Mouse (Mus musculus) embryonic facial prominence, embryonic 12.5 days (tissue): ENCODE measurements around the gene Tfap2e. TPM values are rescaled to one million over a fixed set of nuclear protein-coding genes. Genes with fewer than 3 reads are reported as not detected.

Experiments
- ATAC-seq: fragments of 200-750 bp; cut with Nextera tagmentation; 2 replicates; pipeline ENCODE4 v1.8.0; 2017; ENCODE audit not compliant: insufficient number of reproducible peaks, insufficient read depth, low FRiP score, low TSS enrichment
- H3K27ac ChIP-seq: fragments of 300-500 bp; sonication (generic); 2 replicates; pipeline ENCODE4 v1.5.1; 2016; ENCODE audit warnings: mild to moderate bottlenecking
- H3K27me3 ChIP-seq: fragments of 300-500 bp; sonication (generic); 2 replicates; pipeline ENCODE4 v1.6.1; 2016; ENCODE audit warnings: mild to moderate bottlenecking, moderate library complexity
- H3K36me3 ChIP-seq: fragments of 300-500 bp; sonication (generic); 2 replicates; pipeline ENCODE4 v1.6.1; 2016; ENCODE audit warnings: mild to moderate bottlenecking
- H3K4me1 ChIP-seq: fragments of 300-500 bp; sonication (generic); 2 replicates; pipeline ENCODE4 v1.6.1; 2016
- H3K4me2 ChIP-seq: fragments of 300-500 bp; sonication (generic); replicated peaks from 2 replicates; pipeline ENCODE4 v1.6.1; 2016; ENCODE audit warnings: mild to moderate bottlenecking, moderate library complexity
- H3K4me3 ChIP-seq: fragments of 300-500 bp; sonication (generic); 2 replicates; pipeline ENCODE4 v1.5.1; 2016; ENCODE audit warnings: mild to moderate bottlenecking
- H3K9ac ChIP-seq: fragments of 300-500 bp; sonication (generic); 2 replicates; pipeline ENCODE4 v1.6.1; 2016; ENCODE audit warnings: mild to moderate bottlenecking, moderate library complexity
- H3K9me3 ChIP-seq: fragments of 300-500 bp; sonication (generic); 2 replicates; pipeline ENCODE4 v1.6.1; 2016; ENCODE audit warnings: mild to moderate bottlenecking, moderate library complexity
- WGBS: fragments of 180-500 bp; shearing (Covaris S2); methylation state at CpG from one replicate; pipeline ENCODE4 v1.1.7; 2016; 5-methylcytosine and 5-hydroxymethylcytosine counted together
- polyA plus RNA-seq: library from polyadenylated mRNA; unstranded; fragments of >200 nt; fragmentation: Nextera tagmentation; extraction: Ambion mirVana; gene quantifications from 2 replicates; pipeline ENCODE4 v1.2.1, GENCODE M21; 2016

Tfap2e gene
- polyA plus RNA-seq, 1 experiment from 2014 or later: not detected

- Histone ChIP-seq H3K9me3 (no peaks in the 10 kb centered on the region), H3K27me3 (no peaks in the 10 kb centered on the region), H3K36me3 (peaks cover 25% of the 10 kb centered on the region), H3K9ac (no peak overlapping the region), H3K4me2 (no peak overlapping the region), H3K4me1 (peaks cover 10% of the 10 kb centered on the region), H3K4me3 (no peak overlapping the region), H3K27ac (no peak overlapping the region)
- no peak for ATAC-seq
- 89% methylated on average over 5 of the region's 5 CpGs for WGBS
These were observed 53.7 kb downstream of the Tfap2e start for GRCm38 (mm10) chr4:126682298-126682697.

DNA sequence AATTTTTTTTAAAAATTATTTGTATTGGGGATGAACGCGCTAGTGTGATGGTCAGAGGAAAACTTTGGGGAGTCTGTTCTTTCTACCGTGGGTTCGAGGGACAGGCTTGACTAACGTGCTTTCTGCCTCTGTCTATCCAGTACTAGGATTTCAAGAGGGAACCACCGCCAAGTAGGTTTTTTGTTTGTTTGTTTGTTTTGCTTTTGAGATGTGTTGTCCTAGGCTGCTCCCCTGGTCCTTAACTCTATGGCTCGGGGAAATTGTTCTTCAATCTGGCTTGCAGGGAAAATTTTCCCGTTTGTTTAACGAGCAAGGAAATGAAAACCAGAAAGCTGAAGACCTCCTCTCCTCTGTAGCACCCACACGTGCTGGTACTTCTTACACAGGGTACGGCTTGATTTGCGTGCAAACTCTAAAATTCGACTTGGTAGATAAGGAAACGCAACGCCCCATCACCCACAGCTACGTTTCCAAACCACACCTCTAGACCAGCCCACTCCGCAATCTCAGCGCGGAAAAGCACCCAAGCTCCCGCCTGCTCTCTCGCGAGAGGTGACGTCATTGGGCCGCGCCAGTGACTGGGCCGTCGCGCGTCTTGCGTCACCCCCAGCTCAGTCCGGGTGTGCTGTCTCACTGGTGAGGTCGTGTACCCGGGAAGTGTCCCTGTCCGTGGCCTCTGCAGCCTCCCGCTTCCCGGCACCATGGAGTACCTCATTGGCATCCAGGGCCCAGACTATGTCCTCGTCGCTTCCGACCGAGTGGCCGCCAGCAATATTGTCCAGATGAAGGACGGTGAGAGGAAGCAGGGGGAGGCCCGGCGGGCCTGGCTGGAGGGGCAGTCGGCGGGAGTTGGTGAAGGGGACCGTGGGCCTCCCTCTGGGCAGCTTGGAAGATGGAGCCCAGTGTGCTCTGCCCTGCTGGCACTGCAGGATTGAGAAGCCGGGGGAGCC, 58.7 kb downstream of the Tfap2e start, which contains the start of gene Psmb2:
Psmb2 (plus strand) TSS at position 577 of the 950 bp plus-strand sequence.
- Histone ChIP-seq H3K27me3 (no peaks in the 10 kb centered on the region), H3K9me3 (no peaks in the 10 kb centered on the region), H3K4me2 (peak within 1 kb of the TSS; percentile 92), H3K27ac (peak within 1 kb of the TSS; percentile 82), H3K4me3 (peak within 1 kb of the TSS; percentile 100), H3K9ac (peak within 1 kb of the TSS; percentile 99), H3K4me1 (peaks cover 10% of the 10 kb centered on the region), H3K36me3 (no peaks in the 10 kb centered on the region)
- WGBS: 3% methylated on average over 48 of the region's 48 CpGs
- peak; percentile 96 for ATAC-seq

- Histone ChIP-seq H3K9me3 (no peaks in the 10 kb centered on the region), H3K4me3 (no peak overlapping the region), H3K27ac (no peak overlapping the region), H3K36me3 (no peaks in the 10 kb centered on the region), H3K4me1 (no peaks in the 10 kb centered on the region), H3K4me2 (no peak overlapping the region), H3K27me3 (no peaks in the 10 kb centered on the region), H3K9ac (no peak overlapping the region)
- ATAC-seq: no peak
- WGBS: 91% methylated on average over 2 of the region's 2 CpGs
These were observed 69.0 kb downstream of the Tfap2e start for GRCm38 (mm10) chr4:126667075-126667474.

Other genes with a start within 250 kb of the Tfap2e start
- 3.2 and 4.1 TPM in 2 replicates for gene Ago4, start 202.8 kb downstream of the Tfap2e start, polyA plus RNA-seq
- gene Clspn, start 179.3 kb downstream of the Tfap2e start, polyA plus RNA-seq: 40.7 and 41.4 TPM in 2 replicates
- 2.9 and 4.6 TPM in 2 replicates for gene 5730409E04Rik, start 126.4 kb downstream of the Tfap2e start, polyA plus RNA-seq
- gene Psmb2, start 58.6 kb downstream of the Tfap2e start, polyA plus RNA-seq: 459 and 471 TPM in 2 replicates
- gene Ncdn, start 17.2 kb upstream of the Tfap2e start, polyA plus RNA-seq: 35.2 and 37.2 TPM in 2 replicates
- 18.1 and 20.4 TPM in 2 replicates for gene AU040320, start 17.3 kb upstream of the Tfap2e start, polyA plus RNA-seq
- gene Zmym4, start 231.9 kb upstream of the Tfap2e start, polyA plus RNA-seq: 35.2 and 36.4 TPM in 2 replicates